Mouse (Mus musculus) heart, embryonic 15.5 days (tissue): ENCODE measurements around the gene Alpk1. TPM values are rescaled to one million over a fixed set of nuclear protein-coding genes. Genes with fewer than 3 reads are reported as not detected.

ENCODE experiments used
- ATAC-seq: fragments of 200-750 bp; cut with Nextera tagmentation; replicated peaks from 2 replicates; pipeline ENCODE4 v1.8.0; 2017; ENCODE audit warnings: low read depth, moderate TSS enrichment; ENCODE audit not compliant: insufficient number of reproducible peaks, insufficient read depth, low FRiP score
- H3K27ac ChIP-seq: fragments of 300-500 bp; sonication (generic); 2 replicates; pipeline ENCODE4 v1.5.1; 2015; ENCODE audit warnings: mild to moderate bottlenecking, inconsistent platforms
- H3K27me3 ChIP-seq: fragments of 300-500 bp; sonication (generic); 2 replicates; pipeline ENCODE4 v1.6.1; 2015; ENCODE audit warnings: inconsistent platforms
- H3K36me3 ChIP-seq: fragments of 300-500 bp; sonication (generic); 2 replicates; pipeline ENCODE4 v1.6.1; 2015; ENCODE audit warnings: mild to moderate bottlenecking, inconsistent platforms
- H3K4me1 ChIP-seq: fragments of 300-500 bp; sonication (generic); replicated peaks from 2 replicates; pipeline ENCODE4 v1.6.1; 2015; ENCODE audit warnings: inconsistent platforms
- H3K4me2 ChIP-seq: fragments of 300-500 bp; sonication (generic); 2 replicates; pipeline ENCODE4 v1.6.1; 2015; ENCODE audit warnings: inconsistent platforms, mild to moderate bottlenecking, moderate library complexity
- H3K4me3 ChIP-seq: fragments of 300-500 bp; sonication (generic); 2 replicates; pipeline ENCODE4 v1.5.1; 2015; ENCODE audit warnings: mild to moderate bottlenecking, inconsistent platforms
- H3K9ac ChIP-seq: fragments of 300-500 bp; sonication (generic); 2 replicates; pipeline ENCODE4 v1.6.1; 2015; ENCODE audit warnings: mild to moderate bottlenecking, inconsistent platforms
- H3K9me3 ChIP-seq: fragments of 300-500 bp; sonication (generic); replicated peaks from 2 replicates; pipeline ENCODE4 v1.6.1; 2016; ENCODE audit warnings: inconsistent platforms
- WGBS: fragments of 180-500 bp; shearing (Covaris S2); methylation state at CpG from one replicate; pipeline ENCODE4 v1.1.7; 2015; ENCODE audit warnings: mixed read lengths; 5-methylcytosine and 5-hydroxymethylcytosine counted together
- polyA plus RNA-seq: library from polyadenylated mRNA; unstranded; fragments of >200 nt; fragmentation: Nextera tagmentation; extraction: Ambion mirVana; gene quantifications from 2 replicates; pipeline ENCODE4 v1.2.1, GENCODE M21; 2015

Gene Alpk1
- polyA plus RNA-seq, 1 experiment from 2014 or later = 1.3 TPM

- ATAC-seq = no peak
- no peak overlapping the region for H3K4me3 ChIP-seq
- no peaks in the 10 kb centered on the region for H3K4me1 ChIP-seq
- H3K9ac ChIP-seq = no peak overlapping the region
- WGBS = 92% methylated on average over 3 of the region's 3 CpGs
- H3K27ac ChIP-seq = no peak overlapping the region
- H3K9me3 ChIP-seq = no peaks in the 10 kb centered on the region
- peaks cover 10% of the 10 kb centered on the region; the same call in 1 of the 2 replicates for H3K27me3 ChIP-seq
- H3K4me2 ChIP-seq = no peak overlapping the region
- H3K36me3 ChIP-seq = no peaks in the 10 kb centered on the region
These were observed 38.9 kb downstream of the Alpk1 start for GRCm38 (mm10) chr3:127741473-127741872.

- no peak for ATAC-seq
- H3K9me3 ChIP-seq = no peaks in the 10 kb centered on the region
- H3K4me3 ChIP-seq = no peak overlapping the region
- no peaks in the 10 kb centered on the region for H3K27me3 ChIP-seq
- H3K4me1 ChIP-seq = no peaks in the 10 kb centered on the region
- H3K9ac ChIP-seq = no peak overlapping the region
- WGBS = 83% methylated on average over 5 of the region's 5 CpGs
- no peak overlapping the region for H3K27ac ChIP-seq
- no peaks in the 10 kb centered on the region for H3K36me3 ChIP-seq
- H3K4me2 ChIP-seq = no peak overlapping the region
These were observed 42.5 kb downstream of the Alpk1 start for GRCm38 (mm10) chr3:127737876-127738275.

- H3K27ac ChIP-seq = no peak overlapping the region
- no peak overlapping the region for H3K4me3 ChIP-seq
- H3K9me3 ChIP-seq = no peaks in the 10 kb centered on the region
- H3K4me1 ChIP-seq = no peaks in the 10 kb centered on the region
- WGBS = 68% methylated on average over 3 of the region's 3 CpGs
- ATAC-seq = no peak
- no peak overlapping the region for H3K9ac ChIP-seq
- H3K36me3 ChIP-seq = no peaks in the 10 kb centered on the region
- no peak overlapping the region for H3K4me2 ChIP-seq
- no peaks in the 10 kb centered on the region for H3K27me3 ChIP-seq
These were observed 44.9 kb downstream of the Alpk1 start for GRCm38 (mm10) chr3:127735395-127735794.

- no peaks in the 10 kb centered on the region for H3K36me3 ChIP-seq
- no peak overlapping the region for H3K4me2 ChIP-seq
- no peaks in the 10 kb centered on the region for H3K4me1 ChIP-seq
- H3K9ac ChIP-seq = no peak overlapping the region
- ATAC-seq = no peak
- no peak overlapping the region for H3K27ac ChIP-seq
- 80% methylated on average over 14 of the region's 14 CpGs for WGBS
- no peaks in the 10 kb centered on the region for H3K27me3 ChIP-seq
- no peaks in the 10 kb centered on the region for H3K9me3 ChIP-seq
- H3K4me3 ChIP-seq = no peak overlapping the region
These were observed 50.7 kb downstream of the Alpk1 start for GRCm38 (mm10) chr3:127729513-127730137.

GRCm38 (mm10) chr3:127728851-127729512 is 51.3 kb downstream of the Alpk1 start:
- Histone ChIP-seq H3K4me2 (no peak overlapping the region), H3K4me3 (no peak overlapping the region), H3K9ac (no peak overlapping the region), H3K27ac (no peak overlapping the region), H3K27me3 (no peaks in the 10 kb centered on the region), H3K4me1 (no peaks in the 10 kb centered on the region), H3K36me3 (no peaks in the 10 kb centered on the region), H3K9me3 (no peaks in the 10 kb centered on the region)
- ATAC-seq = no peak
- WGBS = 89% methylated on average over 17 of the region's 17 CpGs

GRCm38 (mm10) chr3:127728046-127728445 is 52.3 kb downstream of the Alpk1 start:
- H3K4me3 ChIP-seq = no peak overlapping the region
- H3K36me3 ChIP-seq = no peaks in the 10 kb centered on the region
- no peak for ATAC-seq
- H3K9me3 ChIP-seq = no peaks in the 10 kb centered on the region
- no peak overlapping the region for H3K9ac ChIP-seq
- no peaks in the 10 kb centered on the region for H3K4me1 ChIP-seq
- no peaks in the 10 kb centered on the region for H3K27me3 ChIP-seq
- no peak overlapping the region for H3K27ac ChIP-seq
- H3K4me2 ChIP-seq = no peak overlapping the region
- 69% methylated on average over 9 of the region's 9 CpGs for WGBS

- H3K4me3 ChIP-seq = no peak overlapping the region
- no peaks in the 10 kb centered on the region for H3K27me3 ChIP-seq
- no peak overlapping the region for H3K9ac ChIP-seq
- no peak for ATAC-seq
- H3K9me3 ChIP-seq = no peaks in the 10 kb centered on the region
- H3K4me2 ChIP-seq = no peak overlapping the region
- 73% methylated on average over 4 of the region's 4 CpGs for WGBS
- H3K27ac ChIP-seq = no peak overlapping the region
- H3K4me1 ChIP-seq = peaks cover 3% of the 10 kb centered on the region; the same call in 1 of the 2 replicates
- no peaks in the 10 kb centered on the region for H3K36me3 ChIP-seq
These were observed 59.4 kb downstream of the Alpk1 start for GRCm38 (mm10) chr3:127720948-127721347.

GRCm38 (mm10) chr3:127720050-127720449 is 60.3 kb downstream of the Alpk1 start:
- H3K27me3 ChIP-seq = no peaks in the 10 kb centered on the region
- H3K4me1 ChIP-seq = peaks cover 3% of the 10 kb centered on the region; the same call in 1 of the 2 replicates
- H3K4me3 ChIP-seq = no peak overlapping the region
- no peak overlapping the region for H3K9ac ChIP-seq
- H3K27ac ChIP-seq = no peak overlapping the region
- no peaks in the 10 kb centered on the region for H3K9me3 ChIP-seq
- no peak overlapping the region for H3K4me2 ChIP-seq
- ATAC-seq = no peak
- no peaks in the 10 kb centered on the region for H3K36me3 ChIP-seq
- 79% methylated on average over 6 of the region's 6 CpGs for WGBS

GRCm38 (mm10) chr3:127719601-127720000 is 60.7 kb downstream of the Alpk1 start:
- no peak overlapping the region for H3K9ac ChIP-seq
- no peak overlapping the region for H3K4me2 ChIP-seq
- no peak for ATAC-seq
- no peak overlapping the region for H3K27ac ChIP-seq
- H3K9me3 ChIP-seq = no peaks in the 10 kb centered on the region
- no peaks in the 10 kb centered on the region for H3K36me3 ChIP-seq
- H3K27me3 ChIP-seq = no peaks in the 10 kb centered on the region
- H3K4me3 ChIP-seq = no peak overlapping the region
- WGBS = 56% methylated on average over 5 of the region's 5 CpGs
- H3K4me1 ChIP-seq = peaks cover 3% of the 10 kb centered on the region; the same call in 1 of the 2 replicates

- H3K36me3 ChIP-seq = no peaks in the 10 kb centered on the region
- 29% methylated on average over 2 of the region's 2 CpGs for WGBS
- no peaks in the 10 kb centered on the region for H3K9me3 ChIP-seq
- peaks cover 3% of the 10 kb centered on the region; the same call in 1 of the 2 replicates for H3K4me1 ChIP-seq
- no peak overlapping the region for H3K9ac ChIP-seq
- no peaks in the 10 kb centered on the region for H3K27me3 ChIP-seq
- H3K4me3 ChIP-seq = no peak overlapping the region
- no peak for ATAC-seq
- no peak overlapping the region for H3K27ac ChIP-seq
- H3K4me2 ChIP-seq = no peak overlapping the region
These were observed 63.6 kb downstream of the Alpk1 start for GRCm38 (mm10) chr3:127716759-127717158.

GRCm38 (mm10) chr3:127713112-127713511 is 67.2 kb downstream of the Alpk1 start:
- no peaks in the 10 kb centered on the region for H3K9me3 ChIP-seq
- no peak overlapping the region for H3K27ac ChIP-seq
- no peak for ATAC-seq
- H3K36me3 ChIP-seq = no peaks in the 10 kb centered on the region
- no peak overlapping the region for H3K4me2 ChIP-seq
- 68% methylated on average over 9 of the region's 9 CpGs for WGBS
- H3K4me1 ChIP-seq = peaks cover 3% of the 10 kb centered on the region; the same call in 1 of the 2 replicates
- no peak overlapping the region for H3K9ac ChIP-seq
- no peak overlapping the region for H3K4me3 ChIP-seq
- H3K27me3 ChIP-seq = no peaks in the 10 kb centered on the region

- 77% methylated on average over 3 of the region's 3 CpGs for WGBS
- Histone ChIP-seq H3K9me3 (no peaks in the 10 kb centered on the region), H3K4me2 (no peak overlapping the region), H3K27ac (no peak overlapping the region), H3K27me3 (no peaks in the 10 kb centered on the region), H3K36me3 (no peaks in the 10 kb centered on the region), H3K4me1 (no peaks in the 10 kb centered on the region; the same call in 1 of the 2 replicates), H3K4me3 (no peak overlapping the region), H3K9ac (no peak overlapping the region)
- no peak for ATAC-seq
These were observed 68.8 kb downstream of the Alpk1 start for GRCm38 (mm10) chr3:127711536-127711935.
